Mouse (Mus musculus): ENCODE measurements around the gene Olfr544. TPM values are rescaled to one million over a fixed set of nuclear protein-coding genes. Genes with fewer than 3 reads are reported as not detected.

The Olfr544 gene
- polyA plus RNA-seq, 1 experiment from 2014 or later = 0.20 TPM

DNA sequence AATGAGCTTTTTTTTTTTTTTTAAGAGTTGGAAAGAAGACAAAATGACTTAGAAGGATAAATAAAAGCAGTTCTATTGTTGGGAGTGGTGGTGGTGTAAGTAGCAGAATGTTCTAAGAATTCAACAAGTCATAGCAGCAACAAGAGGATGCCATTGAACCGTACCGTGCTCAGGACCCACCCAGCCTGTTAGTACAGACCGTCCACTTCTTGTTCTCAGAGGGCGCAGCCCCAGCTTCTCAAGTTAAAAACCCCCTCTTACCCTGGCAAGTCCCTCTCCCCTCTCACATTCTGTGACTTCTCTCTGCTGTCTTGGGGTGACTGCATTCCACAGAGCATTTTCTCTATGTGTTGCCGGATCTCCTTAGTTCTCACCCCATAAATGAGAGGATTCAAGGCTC, 11.5 kb downstream of the Olfr544 start:
- Histone ChIP-seq H3K9me3 (no peaks in the 10 kb centered on the region), H3K4me1 (no peaks in the 10 kb centered on the region), H3K9ac (no peak overlapping the region), H3K4me2 (no peak overlapping the region), H3K36me3 (no peaks in the 10 kb centered on the region), H3K27ac (no peak overlapping the region), H3K27me3 (no peaks in the 10 kb centered on the region), H3K4me3 (no peak overlapping the region)
- no peak for ATAC-seq (ENCODE audit: insufficient number of reproducible peaks, insufficient read depth, low FRiP score, low TSS enrichment, low read depth)
- WGBS = 85% methylated on average over 5 of the region's 5 CpGs

DNA sequence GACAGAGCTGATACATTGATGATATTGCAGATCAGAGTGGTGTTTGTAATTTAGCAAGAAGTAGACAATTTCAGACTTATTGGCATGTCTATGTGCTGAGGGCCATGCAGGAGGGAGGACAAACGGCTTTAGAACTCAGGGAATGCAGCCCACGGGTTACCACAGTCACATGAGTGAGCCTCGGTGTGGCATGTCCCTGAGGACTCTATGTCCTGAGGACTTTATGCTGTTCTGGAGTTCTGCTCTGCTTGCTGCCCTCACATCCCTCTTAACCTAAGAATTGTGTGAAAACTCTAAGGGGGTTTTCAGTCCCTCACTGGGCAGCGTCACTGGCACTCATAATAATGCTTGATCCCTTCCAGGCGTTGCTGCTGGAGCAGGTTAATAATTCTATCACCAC, 15.4 kb downstream of the Olfr544 start:
- Histone ChIP-seq H3K9me3 (no peaks in the 10 kb centered on the region), H3K9ac (no peak overlapping the region), H3K36me3 (peaks cover 17% of the 10 kb centered on the region), H3K27ac (no peak overlapping the region), H3K4me1 (no peaks in the 10 kb centered on the region), H3K27me3 (no peaks in the 10 kb centered on the region), H3K4me3 (no peak overlapping the region), H3K4me2 (no peak overlapping the region)
- no peak for ATAC-seq (ENCODE audit: insufficient number of reproducible peaks, insufficient read depth, low FRiP score, low TSS enrichment, low read depth)
- WGBS = 66% methylated on average over 5 of the region's 5 CpGs

- Histone ChIP-seq H3K4me3 (no peak overlapping the region), H3K27me3 (no peaks in the 10 kb centered on the region), H3K4me2 (no peak overlapping the region), H3K27ac (no peak overlapping the region), H3K36me3 (peaks cover 66% of the 10 kb centered on the region), H3K4me1 (no peaks in the 10 kb centered on the region), H3K9me3 (no peaks in the 10 kb centered on the region), H3K9ac (no peak overlapping the region)
- no peak for ATAC-seq (ENCODE audit: insufficient number of reproducible peaks, insufficient read depth, low FRiP score, low TSS enrichment, low read depth)
- WGBS = 86% methylated on average over 8 of the region's 8 CpGs
Observed at GRCm38 (mm10) chr7:102467566-102467965, 20.5 kb downstream of the Olfr544 start.

DNA sequence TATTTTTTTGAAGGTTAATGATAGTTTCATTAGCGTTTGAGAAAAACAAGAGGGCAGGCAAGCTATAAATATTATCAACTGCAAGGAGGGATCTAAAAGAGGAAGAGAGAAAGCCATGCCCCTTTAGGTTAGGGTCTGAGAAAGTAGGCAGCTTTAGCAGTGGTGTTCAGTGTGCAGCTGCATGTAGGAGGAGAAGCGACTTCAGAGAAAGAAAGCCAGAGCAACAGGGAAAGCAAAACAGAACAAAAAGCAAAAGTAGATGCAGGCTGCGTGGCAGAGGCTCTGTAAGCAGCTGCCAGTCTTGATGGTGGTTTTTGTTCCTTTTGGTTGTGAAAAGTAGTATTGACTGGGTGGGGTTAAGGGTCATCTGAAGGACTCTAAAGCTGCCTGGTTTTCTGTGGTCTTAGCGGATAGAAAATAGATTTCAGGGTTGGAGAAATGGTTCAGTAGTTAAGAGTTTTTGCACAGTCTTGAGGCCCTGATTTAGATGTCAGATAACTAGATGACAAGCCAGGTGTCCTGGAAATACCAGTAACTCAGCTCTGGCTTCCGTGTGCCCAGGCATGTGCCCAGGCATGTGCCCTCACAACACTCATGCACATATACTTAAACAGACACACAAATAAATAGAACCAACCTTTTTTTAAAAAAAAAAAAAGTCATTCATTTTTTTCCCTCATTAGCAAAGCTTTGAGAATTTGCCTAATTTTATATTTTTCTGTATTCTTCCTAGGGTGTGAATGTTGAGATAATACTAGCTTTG, 29.3 kb downstream of the Olfr544 start:
- H3K27me3 ChIP-seq = no peaks in the 10 kb centered on the region
- H3K9me3 ChIP-seq = no peaks in the 10 kb centered on the region
- peaks cover 94% of the 10 kb centered on the region for H3K36me3 ChIP-seq
- WGBS = 85% methylated on average over 5 of the region's 5 CpGs
- no peak overlapping the region for H3K4me2 ChIP-seq
- H3K9ac ChIP-seq = no peak overlapping the region
- H3K4me1 ChIP-seq = no peaks in the 10 kb centered on the region
- no peak overlapping the region for H3K4me3 ChIP-seq
- ATAC-seq (ENCODE audit: insufficient number of reproducible peaks, insufficient read depth, low FRiP score, low TSS enrichment, low read depth) = no peak
- no peak overlapping the region for H3K27ac ChIP-seq

DNA sequence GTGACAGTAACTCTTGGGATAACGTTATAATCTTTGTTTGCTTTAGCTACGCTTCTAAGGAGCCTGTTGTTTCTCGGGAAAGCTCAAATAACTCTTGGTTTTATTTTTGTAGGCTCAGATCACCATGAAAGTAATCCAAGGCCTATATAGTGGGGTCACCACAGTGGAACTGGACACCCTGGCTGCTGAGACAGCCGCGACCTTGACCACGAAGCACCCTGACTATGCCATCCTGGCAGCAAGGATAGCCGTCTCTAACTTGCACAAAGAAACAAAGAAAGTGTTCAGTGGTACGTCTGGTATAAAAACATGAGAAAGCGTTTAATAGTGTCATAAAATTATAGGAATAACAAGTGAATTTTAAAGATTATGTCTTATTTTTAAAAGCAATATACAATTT, 41.7 kb downstream of the Olfr544 start:
- Histone ChIP-seq H3K4me2 (no peak overlapping the region), H3K27me3 (no peaks in the 10 kb centered on the region), H3K4me1 (peaks cover 19% of the 10 kb centered on the region), H3K9ac (no peak overlapping the region), H3K9me3 (no peaks in the 10 kb centered on the region), H3K4me3 (no peak overlapping the region), H3K36me3 (peaks cover 65% of the 10 kb centered on the region), H3K27ac (no peak overlapping the region)
- 89% methylated on average over 9 of the region's 9 CpGs for WGBS
- ATAC-seq (ENCODE audit: insufficient number of reproducible peaks, insufficient read depth, low FRiP score, low TSS enrichment, low read depth) = no peak

DNA sequence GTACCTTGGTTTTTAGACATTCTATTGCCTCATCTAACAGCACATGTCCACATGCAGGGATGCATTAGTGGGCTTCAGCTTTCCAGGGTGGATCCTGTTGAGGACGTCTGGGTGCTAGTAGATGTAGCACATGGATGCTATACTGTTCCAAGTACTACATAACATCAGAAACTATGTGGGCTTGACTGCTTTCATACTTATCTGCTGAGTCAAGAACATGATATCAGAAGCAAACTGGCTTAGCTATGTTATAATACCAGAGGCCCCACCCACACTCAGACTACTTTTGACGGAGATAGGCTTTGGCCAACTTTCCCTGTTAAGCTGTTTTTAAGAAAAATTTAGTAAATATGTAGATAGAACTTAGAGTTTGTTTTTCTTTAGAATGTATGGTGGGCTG, 43.8 kb downstream of the Olfr544 start:
- no peak for ATAC-seq (ENCODE audit: insufficient number of reproducible peaks, insufficient read depth, low FRiP score, low TSS enrichment, low read depth)
- no peak overlapping the region for H3K9ac ChIP-seq

GRCm38 (mm10) chr7:102442432-102442831, 45.7 kb downstream of the Olfr544 start:
- Histone ChIP-seq H3K4me3 (peak overlapping the region; percentile 80), H3K27me3 (peaks cover 6% of the 10 kb centered on the region; the same call in 1 of the 2 replicates), H3K36me3 (peaks cover 30% of the 10 kb centered on the region), H3K4me1 (peaks cover 19% of the 10 kb centered on the region), H3K4me2 (peak overlapping the region; percentile 65), H3K9me3 (no peaks in the 10 kb centered on the region), H3K9ac (peak overlapping the region; percentile 92), H3K27ac (peak overlapping the region; percentile 90; the same call in 1 of the 2 replicates)
- no peak for ATAC-seq (ENCODE audit: insufficient number of reproducible peaks, insufficient read depth, low FRiP score, low TSS enrichment, low read depth)
- under 1% methylated on average over 4 of the region's 4 CpGs for WGBS

More for the DNA sequence above, 43.8 kb downstream of the Olfr544 start:
- Histone ChIP-seq H3K4me3 (no peak overlapping the region), H3K9me3 (no peaks in the 10 kb centered on the region), H3K36me3 (peaks cover 44% of the 10 kb centered on the region), H3K27ac (no peak overlapping the region), H3K4me2 (peak overlapping the region; percentile 20; the same call in 1 of the 2 replicates), H3K27me3 (peaks cover under 1% of the 10 kb centered on the region; the same call in 1 of the 2 replicates), H3K4me1 (peaks cover 19% of the 10 kb centered on the region)
- 78% methylated on average over 2 of the region's 2 CpGs for WGBS

DNA sequence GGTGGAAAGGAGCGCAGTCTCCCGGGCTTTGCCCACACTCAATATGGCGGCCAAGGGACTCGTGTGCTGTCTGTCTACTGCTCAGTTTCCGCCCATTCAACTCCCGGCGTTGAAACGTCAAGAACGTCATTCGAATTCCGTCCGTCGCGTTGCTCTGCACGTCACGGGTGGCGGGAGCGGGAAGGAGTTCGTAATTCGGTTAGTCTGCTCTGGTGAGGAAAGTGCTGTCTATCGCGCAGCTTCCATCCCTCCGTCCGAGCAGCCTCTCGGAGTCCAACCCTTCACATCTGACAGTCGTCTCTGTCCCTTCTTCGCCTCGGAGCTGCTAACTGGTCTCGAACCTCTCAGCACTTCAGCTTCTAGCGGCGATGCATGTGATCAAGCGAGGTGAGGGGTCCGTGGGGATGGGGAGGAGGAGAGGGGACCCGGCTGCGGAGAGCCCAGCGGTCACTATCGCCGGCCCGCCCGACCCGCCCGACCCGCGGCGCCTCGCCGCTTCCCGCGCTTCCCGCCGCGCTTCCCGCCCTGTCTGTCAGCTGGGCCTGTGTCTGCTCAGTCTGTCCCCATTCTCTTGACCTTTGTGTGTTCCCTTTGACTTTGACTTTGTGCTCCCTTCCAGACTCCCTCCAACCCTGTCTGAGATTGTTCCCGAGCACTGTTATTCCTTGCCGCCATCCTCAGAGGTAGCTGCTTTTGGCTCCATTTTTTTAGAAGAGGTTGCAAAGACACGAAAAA, 46.3 kb downstream of the Olfr544 start, which contains the start of gene Rrm1:
Gene Rrm1 (plus strand): TSS at position 39 of the 735 bp plus-strand sequence.
- Histone ChIP-seq H3K4me3 (peak within 1 kb of the TSS; percentile 80), H3K9me3 (no peaks in the 10 kb centered on the region), H3K4me2 (peak within 1 kb of the TSS; percentile 65), H3K27ac (peak within 1 kb of the TSS; percentile 90), H3K4me1 (peaks cover 19% of the 10 kb centered on the region), H3K27me3 (peaks cover 6% of the 10 kb centered on the region; the same call in 1 of the 2 replicates), H3K9ac (peak within 1 kb of the TSS; percentile 92), H3K36me3 (peaks cover 24% of the 10 kb centered on the region)
- under 1% methylated on average over 56 of the region's 56 CpGs for WGBS
- peak; percentile 98 for ATAC-seq (ENCODE audit: insufficient number of reproducible peaks, insufficient read depth, low FRiP score, low TSS enrichment, low read depth)

- WGBS = 53% methylated on average over 15 of the region's 15 CpGs
- Histone ChIP-seq H3K4me2 (peak overlapping the region; percentile 65), H3K27me3 (peaks cover 6% of the 10 kb centered on the region; the same call in 1 of the 2 replicates), H3K9ac (no peak overlapping the region), H3K4me1 (peaks cover 19% of the 10 kb centered on the region), H3K36me3 (peaks cover 17% of the 10 kb centered on the region), H3K9me3 (no peaks in the 10 kb centered on the region), H3K27ac (peak overlapping the region; percentile 90; the same call in 1 of the 2 replicates), H3K4me3 (peak overlapping the region; percentile 80)
- no peak for ATAC-seq (ENCODE audit: insufficient number of reproducible peaks, insufficient read depth, low FRiP score, low TSS enrichment, low read depth)
Observed at GRCm38 (mm10) chr7:102440822-102441656, 47.1 kb downstream of the Olfr544 start.

DNA sequence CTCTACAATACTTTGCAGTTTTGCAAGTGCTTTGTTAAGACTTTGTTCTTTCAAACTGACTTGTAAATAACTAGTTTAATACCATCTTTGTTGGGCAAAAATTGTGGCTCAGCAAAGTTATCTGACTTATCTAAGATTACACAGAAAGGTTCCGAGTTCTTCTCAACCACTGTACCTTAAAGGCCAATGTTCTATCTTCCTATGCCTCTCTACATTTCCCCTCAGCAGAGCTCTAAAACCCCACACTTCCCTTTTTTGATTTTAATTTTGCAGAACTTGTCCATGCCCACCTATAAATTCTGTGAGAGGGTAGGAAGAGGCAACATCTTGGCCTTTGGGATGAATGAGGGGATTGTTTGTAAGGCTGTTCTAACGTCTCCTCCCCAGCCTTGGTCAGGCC, 53.8 kb downstream of the Olfr544 start:
- Histone ChIP-seq H3K9ac (no peak overlapping the region), H3K4me1 (no peaks in the 10 kb centered on the region), H3K36me3 (peaks cover 15% of the 10 kb centered on the region), H3K4me3 (no peak overlapping the region), H3K4me2 (no peak overlapping the region), H3K27me3 (peaks cover 6% of the 10 kb centered on the region; the same call in 1 of the 2 replicates), H3K27ac (no peak overlapping the region), H3K9me3 (no peaks in the 10 kb centered on the region)
- WGBS = 66% methylated on average over 2 of the region's 2 CpGs
- no peak for ATAC-seq (ENCODE audit: insufficient number of reproducible peaks, insufficient read depth, low FRiP score, low TSS enrichment, low read depth)

All from embryonic facial prominence, embryonic 13.5 days (tissue).